Mouse (Mus musculus) C2C12 (cell line): ENCODE data around the gene Slc9c1. TPM values are rescaled to one million over a fixed set of nuclear protein-coding genes. Genes with fewer than 3 reads are reported as not detected.

ENCODE experiments used
- H3K27me3 ChIP-seq: one replicate; pipeline ENCODE4 v1.6.1; 2011; ENCODE audit not compliant: control insufficient read depth, insufficient read depth, insufficient read length
- H3K36me3 ChIP-seq: one replicate; pipeline ENCODE4 v1.6.1; 2011; ENCODE audit not compliant: control insufficient read depth, insufficient read depth
- H3K4me3 ChIP-seq: one replicate; pipeline ENCODE4 v1.5.1; 2011; ENCODE audit warnings: mild to moderate bottlenecking, control low read depth; ENCODE audit not compliant: poor library complexity, insufficient read depth, severe bottlenecking
- H3K79me2 ChIP-seq: one replicate; pipeline ENCODE4 v1.6.1; 2011; ENCODE audit not compliant: control insufficient read depth, insufficient read depth
- H3K79me3 ChIP-seq: one replicate; pipeline ENCODE4 v1.6.1; 2011; ENCODE audit warnings: low read depth, control low read depth
- H3ac ChIP-seq: one replicate; pipeline ENCODE3; 2011; ENCODE audit warnings: low read depth; ENCODE audit not compliant: control insufficient read depth, insufficient read length
- CEBPB ChIP-seq: IDR thresholded peaks from one replicate; pipeline ENCODE4 v1.6.1; 2011; ENCODE audit warnings: low read depth, mild to moderate bottlenecking, control low read depth, moderate library complexity
- CTCF ChIP-seq: IDR thresholded peaks from one replicate; pipeline ENCODE4 v1.5.1; 2011; ENCODE audit not compliant: control insufficient read depth, insufficient read depth, insufficient read length
- FOSL1 ChIP-seq: IDR thresholded peaks from one replicate; pipeline ENCODE4 v1.8.0; 2011; ENCODE audit warnings: mild to moderate bottlenecking, low read length; ENCODE audit not compliant: poor library complexity, insufficient read depth, severe bottlenecking
- MAX ChIP-seq: IDR thresholded peaks from one replicate; pipeline ENCODE4 v1.6.1; 2011; ENCODE audit warnings: mild to moderate bottlenecking, control low read depth
- MYOD1 ChIP-seq: IDR thresholded peaks from one replicate; pipeline ENCODE4 v1.6.1; 2011; ENCODE audit warnings: low read depth; ENCODE audit not compliant: control insufficient read depth, insufficient read length
- MYOG ChIP-seq: IDR thresholded peaks from one replicate; pipeline ENCODE4 v1.6.1; 2011; ENCODE audit not compliant: control insufficient read depth, insufficient read length; ENCODE audit errors: extremely low read depth
- USF1 ChIP-seq: IDR thresholded peaks from one replicate; pipeline ENCODE4 v1.6.1; 2011; ENCODE audit warnings: low read depth, mild to moderate bottlenecking, control low read depth, moderate library complexity
- polyA plus RNA-seq: library from polyadenylated mRNA; unstranded; fragments of >200 nt; fragmentation: generic; extraction: Trizol; gene quantifications from one replicate; pipeline ENCODE4 v1.2.1, GENCODE M21; 2012; ENCODE audit warnings: missing spikeins

Gene Slc9c1
- polyA plus RNA-seq, 1 experiment = not detected

DNA sequence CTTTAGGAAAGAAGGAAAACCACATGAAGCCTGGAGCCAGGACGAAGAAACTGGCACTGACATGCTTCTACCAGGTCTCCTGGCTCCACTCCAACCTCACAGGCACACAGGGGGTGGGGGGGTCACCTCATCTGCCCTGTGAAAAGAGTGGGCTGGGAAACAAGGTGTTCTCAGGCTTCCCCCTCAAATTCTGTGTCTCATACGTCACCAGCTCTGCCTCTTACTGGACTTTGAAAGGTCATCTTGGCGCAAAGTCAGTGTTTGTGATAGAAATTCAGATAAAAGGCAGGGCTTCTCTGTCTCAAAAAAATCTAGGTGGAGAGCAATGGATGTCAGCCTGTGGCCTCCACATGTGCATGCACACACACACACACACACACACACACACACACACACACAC lies 106.2 kb downstream of the Slc9c1 start:
- H3K79me2 ChIP-seq = no peaks in the 10 kb centered on the region
- no peaks in the 10 kb centered on the region for H3K27me3 ChIP-seq
- H3K4me3 ChIP-seq = no peak overlapping the region
- no peak overlapping the region for H3ac ChIP-seq
- no peaks in the 10 kb centered on the region for H3K36me3 ChIP-seq
- no peaks in the 10 kb centered on the region for H3K79me3 ChIP-seq
- TF ChIP-seq FOSL1 = no peak
- no peak for TF ChIP-seq MYOG
- TF ChIP-seq CEBPB = no peak
- TF ChIP-seq USF1 = no peak

DNA sequence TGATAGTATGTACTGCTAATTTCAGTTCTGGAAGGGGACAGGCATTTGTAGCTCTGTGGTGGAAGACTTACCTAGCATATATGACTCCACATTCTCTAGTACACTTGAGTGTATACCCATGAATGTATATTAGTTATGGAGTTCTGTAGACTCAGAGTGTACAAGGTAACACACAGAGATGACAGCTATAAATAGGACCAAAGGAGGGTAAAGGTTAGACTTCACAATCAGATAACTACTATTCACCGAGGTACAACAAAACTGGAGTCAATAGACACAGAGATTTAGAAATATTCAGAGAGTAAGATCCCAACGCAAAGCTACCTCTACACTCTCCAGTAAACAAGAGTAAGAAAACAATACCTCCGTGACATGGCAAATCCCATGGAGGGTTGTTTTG lies 108.8 kb downstream of the Slc9c1 start:
- Histone ChIP-seq H3K27me3 (no peaks in the 10 kb centered on the region), H3K36me3 (no peaks in the 10 kb centered on the region), H3K79me2 (no peaks in the 10 kb centered on the region), H3ac (no peak overlapping the region), H3K79me3 (no peaks in the 10 kb centered on the region), H3K4me3 (no peak overlapping the region)
- TF ChIP-seq FOSL1 = no peak
- TF ChIP-seq CEBPB = no peak
- TF ChIP-seq MYOG = no peak
- no peak for TF ChIP-seq USF1
- no peak for TF ChIP-seq MYOD1
- TF ChIP-seq CTCF = no peak
- no peak for TF ChIP-seq MAX

DNA sequence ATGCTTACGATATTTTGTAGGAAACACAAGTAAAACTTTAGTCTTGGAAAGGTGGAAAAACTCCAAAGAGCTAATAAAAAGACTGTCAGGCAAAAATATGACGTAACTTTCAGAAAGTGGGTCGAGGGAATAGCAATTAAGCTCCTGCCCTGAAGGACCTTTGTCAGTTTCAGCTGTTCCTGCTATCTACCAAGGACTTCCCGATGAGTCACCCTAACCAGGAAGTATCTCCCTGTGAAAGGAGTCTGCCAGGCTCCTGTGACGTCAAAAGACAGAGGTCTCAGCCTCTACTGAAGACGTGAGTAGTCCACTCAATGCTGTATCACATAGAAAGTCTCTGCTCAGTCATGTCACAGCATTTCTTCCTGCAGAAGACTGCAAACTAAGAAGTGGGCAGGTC lies 109.3 kb downstream of the Slc9c1 start:
- Histone ChIP-seq H3K4me3 (no peak overlapping the region), H3K36me3 (no peaks in the 10 kb centered on the region), H3ac (no peak overlapping the region), H3K79me2 (no peaks in the 10 kb centered on the region), H3K27me3 (no peaks in the 10 kb centered on the region), H3K79me3 (no peaks in the 10 kb centered on the region)
- peak; percentile 80 for TF ChIP-seq MYOD1
- no peak for TF ChIP-seq MYOG
- no peak for TF ChIP-seq CEBPB
- TF ChIP-seq USF1 = no peak
- TF ChIP-seq MAX = no peak
- no peak for TF ChIP-seq FOSL1
- TF ChIP-seq CTCF = no peak

DNA sequence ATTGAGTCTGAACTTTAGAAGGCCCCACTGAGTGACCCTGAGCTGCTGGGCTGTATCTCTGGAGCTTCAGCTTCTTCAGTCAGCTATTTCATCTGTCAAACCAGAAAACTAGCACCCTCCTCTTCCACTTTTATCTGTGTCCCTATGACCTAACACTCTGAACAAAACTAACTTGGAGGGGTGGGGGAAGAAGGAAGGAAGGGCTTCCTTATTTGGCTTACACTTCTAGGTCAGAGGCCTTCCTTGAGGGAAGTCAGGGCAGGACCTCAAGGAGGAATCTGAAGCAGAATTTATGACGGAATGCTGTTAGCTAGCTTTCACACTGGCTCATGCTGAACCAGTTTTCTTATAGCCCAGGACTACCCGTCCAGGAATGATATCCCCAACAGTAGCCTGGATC lies 116.4 kb downstream of the Slc9c1 start:
- no peaks in the 10 kb centered on the region for H3K27me3 ChIP-seq
- no peak for TF ChIP-seq CEBPB
- no peak for TF ChIP-seq MYOD1
- TF ChIP-seq FOSL1 = no peak
- no peak for TF ChIP-seq USF1
- no peak for TF ChIP-seq CTCF
- no peak for TF ChIP-seq MYOG
- no peak for TF ChIP-seq MAX
- no peaks in the 10 kb centered on the region for H3K79me2 ChIP-seq
- H3K79me3 ChIP-seq = no peaks in the 10 kb centered on the region
- no peaks in the 10 kb centered on the region for H3K36me3 ChIP-seq
- no peak overlapping the region for H3ac ChIP-seq
- H3K4me3 ChIP-seq = no peak overlapping the region

DNA sequence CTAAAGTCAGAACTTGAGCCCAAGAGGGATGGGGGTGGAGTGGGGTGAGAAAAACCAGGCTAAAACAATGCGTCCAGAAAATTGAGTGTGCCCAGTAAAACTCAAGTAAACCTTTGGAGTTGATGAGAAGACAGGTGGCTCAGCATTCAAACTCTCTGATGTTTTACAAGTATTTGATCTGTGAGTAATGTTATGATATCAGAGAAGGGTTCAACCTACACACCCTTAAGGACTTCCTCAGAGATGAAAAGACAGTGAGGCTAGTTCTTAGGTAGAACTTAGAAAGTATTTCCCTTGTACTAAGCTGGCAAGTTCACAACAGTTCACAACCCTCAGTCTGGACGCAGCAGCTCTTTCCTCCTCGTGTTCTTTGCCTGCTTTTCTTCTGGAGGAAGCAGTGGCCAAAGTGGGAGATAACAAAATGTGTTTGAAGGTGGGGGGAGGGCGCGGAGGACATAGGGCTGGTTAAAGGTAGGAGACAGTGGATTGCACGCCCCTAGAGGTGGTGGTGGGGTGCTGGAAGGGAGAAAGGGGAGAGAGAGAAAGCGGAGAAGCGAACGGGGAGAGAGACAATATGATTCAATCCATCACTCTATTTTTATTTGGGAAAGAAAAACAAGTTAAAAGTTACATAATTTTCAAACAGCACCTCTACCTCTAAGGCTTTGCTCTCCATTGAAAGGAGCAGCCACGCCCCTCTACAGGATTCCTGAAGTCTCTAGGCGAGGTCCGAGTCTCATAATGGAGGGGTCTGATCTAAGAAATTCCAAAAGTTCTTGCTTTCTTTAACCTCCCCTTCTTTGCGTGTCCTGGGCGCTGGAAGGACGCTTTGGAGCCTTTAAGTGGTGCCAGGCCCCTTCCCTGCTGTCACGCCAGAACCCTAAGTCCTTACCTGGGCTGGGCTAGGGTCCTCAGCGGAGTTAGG lies 118.2 kb downstream of the Slc9c1 start:
- Histone ChIP-seq H3K36me3 (no peaks in the 10 kb centered on the region), H3K79me3 (no peaks in the 10 kb centered on the region), H3K27me3 (no peaks in the 10 kb centered on the region), H3ac (no peak overlapping the region), H3K4me3 (no peak overlapping the region), H3K79me2 (no peaks in the 10 kb centered on the region)
- no peak for TF ChIP-seq MYOD1
- no peak for TF ChIP-seq CEBPB
- no peak for TF ChIP-seq FOSL1
- no peak for TF ChIP-seq MYOG
- TF ChIP-seq CTCF = no peak
- no peak for TF ChIP-seq USF1
- no peak for TF ChIP-seq MAX

- H3K4me3 ChIP-seq = no peak within 1 kb of the TSS
- H3ac ChIP-seq = no peak within 1 kb of the TSS
- no peak for TF ChIP-seq MYOD1
- TF ChIP-seq CEBPB = no peak
- TF ChIP-seq MAX = no peak
- no peak for TF ChIP-seq USF1
Measured at GRCm38 (mm10) chr16:45653934-45654332, 118.8 kb downstream of the Slc9c1 start, which contains the start of gene BC016579. TSS of gene BC016579 (minus strand) at chr16:45654068.

More at GRCm38 (mm10) chr16:45653934-45654332, 118.8 kb downstream of the Slc9c1 start, which contains the start of gene BC016579:
- Histone ChIP-seq H3K36me3 (no peaks in the 10 kb centered on the region), H3K79me2 (no peaks in the 10 kb centered on the region), H3K79me3 (no peaks in the 10 kb centered on the region), H3K27me3 (no peaks in the 10 kb centered on the region)
